Mouse (Mus musculus) naive thymus-derived CD4-positive, alpha-beta T cell, adult 2 months (primary cell): ENCODE measurements around the gene Polq.

Experiments used
- DNase-seq: peaks from one replicate; pipeline ENCODE4 v3.0.0-alpha.2; 2011; ENCODE audit warnings: low read depth

Gene Polq

GRCm38 (mm10) chr16:37011061-37011921 lies at the start of gene Polq:
Gene Polq (plus strand): TSS chr16:37011786.
- peak; percentile 95 for DNase-seq

GRCm38 (mm10) chr16:36963415-36963814 lies 48.2 kb upstream of the Polq start:
- DNase-seq, result no peak

GRCm38 (mm10) chr16:36979127-36979526 lies 32.5 kb upstream of the Polq start:
- DNase-seq, result no peak

- no peak for DNase-seq
Observed at GRCm38 (mm10) chr16:36983796-36984195, 27.8 kb upstream of the Polq start.

GRCm38 (mm10) chr16:36985636-36986042 lies 25.9 kb upstream of the Polq start:
- peak; percentile 41 for DNase-seq

GRCm38 (mm10) chr16:36987399-36987798 lies 24.2 kb upstream of the Polq start:
- no peak for DNase-seq

- no peak for DNase-seq
Observed at GRCm38 (mm10) chr16:36988066-36988465, 23.5 kb upstream of the Polq start.

- no peak for DNase-seq
Observed at GRCm38 (mm10) chr16:36989493-36989892, 22.1 kb upstream of the Polq start.

- no peak for DNase-seq
Observed at GRCm38 (mm10) chr16:36989999-36990625, 21.5 kb upstream of the Polq start, which contains the start of gene Fbxo40. Gene Fbxo40 (minus strand): TSS chr16:36990467.

- DNase-seq, result no peak
Observed at GRCm38 (mm10) chr16:36997650-36998049, 13.9 kb upstream of the Polq start.

GRCm38 (mm10) chr16:36999366-36999972 lies 12.1 kb upstream of the Polq start:
- DNase-seq, result no peak

GRCm38 (mm10) chr16:37009262-37009661 lies 2.3 kb upstream of the Polq start:
- DNase-seq, result no peak

- DNase-seq, result peak; percentile 71
Observed at GRCm38 (mm10) chr16:37010370-37010769, 1.2 kb upstream of the Polq start.

GRCm38 (mm10) chr16:37011922-37012289 lies 320 bp downstream of the Polq start:
- no peak for DNase-seq

- DNase-seq, result peak; percentile 6
Observed at GRCm38 (mm10) chr16:37012336-37012735, 750 bp downstream of the Polq start.

GRCm38 (mm10) chr16:37027581-37027980 lies 16.0 kb downstream of the Polq start:
- no peak for DNase-seq

GRCm38 (mm10) chr16:37031996-37032395 lies 20.4 kb downstream of the Polq start:
- no peak for DNase-seq

GRCm38 (mm10) chr16:37034751-37035150 lies 23.2 kb downstream of the Polq start:
- no peak for DNase-seq

- no peak for DNase-seq
Observed at GRCm38 (mm10) chr16:37059631-37060030, 48.0 kb downstream of the Polq start.

- DNase-seq, result no peak
Observed at GRCm38 (mm10) chr16:37061261-37061660, 49.7 kb downstream of the Polq start.

GRCm38 (mm10) chr16:37072354-37072753 lies 60.8 kb downstream of the Polq start:
- no peak for DNase-seq

GRCm38 (mm10) chr16:37089648-37090047 lies 78.1 kb downstream of the Polq start:
- DNase-seq, result no peak
